In genomic region chr17:81516155-81516554, GRCm38 (mm10) we compare ENCODE assay signal across 14 mouse cellular contexts.
"Had no signal": no experiment of that assay in that cellular context is flagged by ENCODE, and none has a peak within 500 bp of the region (broad histone marks: within the 10 kb centered on the region; RNA-seq: fewer than 3 reads in every experiment).

No protein-coding gene starts in this region.

- DNase-seq: kidney, adult 18-20 months; kidney, adult 9 months; kidney, postnatal 14 days; kidney, postnatal 4 days; liver, embryonic 13.5 days; lung, adult 2 months; lung, postnatal 14 days; lung, postnatal 4 days; thymus, adult 2 months; thymus, postnatal 14 days; thymus, postnatal 4 days had no signal

- H3K27me3 ChIP-seq: liver, embryonic 13.5 days; midbrain, embryonic 15.5 days had no signal

- H3K4me3 ChIP-seq: liver, embryonic 13.5 days; midbrain, embryonic 12.5 days; midbrain, embryonic 15.5 days had no signal

- H3K4me1 ChIP-seq: liver, embryonic 13.5 days; midbrain, embryonic 12.5 days; midbrain, embryonic 15.5 days had no signal

- H3K4me2 ChIP-seq: liver, embryonic 13.5 days; midbrain, embryonic 12.5 days; midbrain, embryonic 15.5 days had no signal

- H3K36me3 ChIP-seq: liver, embryonic 13.5 days; midbrain, embryonic 12.5 days; midbrain, embryonic 15.5 days had no signal

- H3K9ac ChIP-seq: liver, embryonic 13.5 days; midbrain, embryonic 12.5 days; midbrain, embryonic 15.5 days had no signal

- H3K9me3 ChIP-seq: liver, embryonic 13.5 days; midbrain, embryonic 12.5 days; midbrain, embryonic 15.5 days had no signal

- H3K27ac ChIP-seq: liver, embryonic 13.5 days; midbrain, embryonic 12.5 days; midbrain, embryonic 15.5 days had no signal

- ATAC-seq: intestine, embryonic 16.5 days; midbrain, embryonic 15.5 days had no signal
